Mouse (Mus musculus): ENCODE measurements at regions not wholly inside any gene's neighbourhood (a gene's known extent, or its start where the extent isn't known, plus 50 kb on each side); places are given as distances from the start of the nearest gene placed in this dataset.

GRCm38 (mm10) chr1:128722061-128722471 is 130.0 kb upstream of the Cxcr4 start:
- DNase-seq, result peak; percentile 18

GRCm38 (mm10) chr1:128714843-128715242 is 122.8 kb upstream of the Cxcr4 start:
- no peak for DNase-seq

GRCm38 (mm10) chr1:128712876-128713275 is 120.8 kb upstream of the Cxcr4 start:
- no peak for DNase-seq

- DNase-seq, result peak; percentile 38
Measured at GRCm38 (mm10) chr1:128711121-128711520, 119.0 kb upstream of the Cxcr4 start.

- DNase-seq, result no peak
Measured at GRCm38 (mm10) chr1:128707747-128708146, 115.7 kb upstream of the Cxcr4 start.

- DNase-seq, result no peak
Measured at GRCm38 (mm10) chr1:128706167-128706566, 114.1 kb upstream of the Cxcr4 start.

- DNase-seq, result peak; percentile 48
Measured at GRCm38 (mm10) chr1:128705071-128705503, 113.0 kb upstream of the Cxcr4 start.

- DNase-seq, result no peak
Measured at GRCm38 (mm10) chr1:128701326-128701725, 109.2 kb upstream of the Cxcr4 start.

GRCm38 (mm10) chr1:128697962-128698361 is 105.9 kb upstream of the Cxcr4 start:
- DNase-seq, result no peak

- DNase-seq, result no peak
Measured at GRCm38 (mm10) chr1:128695936-128696335, 103.8 kb upstream of the Cxcr4 start.

GRCm38 (mm10) chr1:128692799-128693198 is 100.7 kb upstream of the Cxcr4 start:
- DNase-seq, result no peak

GRCm38 (mm10) chr1:128692313-128692712 is 100.2 kb upstream of the Cxcr4 start:
- no peak for DNase-seq

- DNase-seq, result no peak
Measured at GRCm38 (mm10) chr1:128687236-128687927, 95.3 kb upstream of the Cxcr4 start.

- no peak for DNase-seq
Measured at GRCm38 (mm10) chr1:128685467-128686137, 93.5 kb upstream of the Cxcr4 start.

- DNase-seq, result no peak
Measured at GRCm38 (mm10) chr1:128682942-128683341, 90.8 kb upstream of the Cxcr4 start.

- no peak for DNase-seq
Measured at GRCm38 (mm10) chr1:128681261-128681660, 89.2 kb upstream of the Cxcr4 start.

- no peak for DNase-seq
Measured at GRCm38 (mm10) chr1:128680538-128680937, 88.4 kb upstream of the Cxcr4 start.

- DNase-seq, result no peak
Measured at GRCm38 (mm10) chr1:128680012-128680411, 87.9 kb upstream of the Cxcr4 start.

- no peak for DNase-seq
Measured at GRCm38 (mm10) chr1:128679005-128679980, 87.2 kb upstream of the Cxcr4 start.

- DNase-seq, result no peak
Measured at GRCm38 (mm10) chr1:128675538-128675937, 83.4 kb upstream of the Cxcr4 start.

GRCm38 (mm10) chr1:128672306-128672705 is 80.2 kb upstream of the Cxcr4 start:
- no peak for DNase-seq

GRCm38 (mm10) chr1:128671495-128671894 is 79.4 kb upstream of the Cxcr4 start:
- no peak for DNase-seq

GRCm38 (mm10) chr1:128671016-128671415 is 78.9 kb upstream of the Cxcr4 start:
- no peak for DNase-seq
